Mouse (Mus musculus): Measurements from ENCODE around the gene Umad1. TPM values are rescaled to one million over a fixed set of nuclear protein-coding genes. Genes with fewer than 3 reads are reported as not detected.

Umad1 gene
- total and polyA plus RNA-seq, 3 experiments, result 7.6 to 17.5 (median 10.0) TPM

DNA sequence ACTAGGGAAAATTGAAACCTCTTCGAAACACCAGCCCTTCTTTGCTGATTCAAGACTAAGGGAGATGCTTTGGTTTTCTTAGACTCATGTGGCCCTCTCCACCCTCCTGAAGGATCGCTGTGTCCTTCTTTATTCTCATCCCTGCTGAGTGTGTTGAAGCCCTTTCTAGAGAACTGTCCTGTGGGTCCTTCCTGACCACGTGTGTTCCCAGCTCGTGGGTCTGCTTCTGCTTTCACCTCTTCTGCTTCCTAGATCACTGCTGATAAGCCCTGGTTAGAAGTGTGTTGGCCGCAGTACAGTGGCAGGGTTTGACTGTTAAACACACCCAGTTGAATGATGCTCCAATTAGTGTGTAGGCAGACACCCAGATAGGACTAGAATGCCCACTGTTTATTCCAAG, 168.6 kb downstream of the Umad1 start:
- DNase-seq (ENCODE audit: extremely low read depth), result no peak
- Histone ChIP-seq H3K36me3 (replicated peaks in 1 of 2; ENCODE audit: control insufficient read depth in 1 of 2, insufficient read depth in 1 of 2, low read length in 1 of 2) (peaks cover 0 to 5% of the 10 kb centered on the region in 2 experiments), H3K9ac (ENCODE audit: insufficient read depth, low read depth) (peak overlapping the region; percentile 33; the same call in 1 of the 2 replicates), H3K9me3 (replicated peaks; ENCODE audit: low read length) (no peaks in the 10 kb centered on the region), H3K27me3 (replicated peaks) (no peaks in the 10 kb centered on the region), H3K27ac (ENCODE audit: insufficient read depth, low read depth) (0 out of 2 replicates have a peak overlapping the region, but pooled peaks have one; percentile 9), H3K4me3 (replicated peaks in 1 of 3; ENCODE audit: low read depth in 2 of 3, low read length in 2 of 3, poor library complexity in 1 of 3) (no peak overlapping the region), H3K4me2 (ENCODE audit: insufficient read depth, low read depth, poor library complexity, severe bottlenecking) (peak overlapping the region; percentile 76), H3K4me1 (ENCODE audit: control insufficient read depth in 1 of 2, insufficient read depth in 2 of 2) (peaks cover 9% of the 10 kb centered on the region in 2 experiments; a peak in 3 of 4 replicates), H3K79me2 (replicated peaks; ENCODE audit: control insufficient read depth, extremely low read depth, insufficient read depth, poor library complexity, severe bottlenecking) (no peaks in the 10 kb centered on the region)
- dilution Hi-C loops (cut with MboI; ENCODE audit: extremely low pct_ligation_motif_present, extremely low pct_unique_long_range_greater_than_20kb, low sequenced_read_pairs) (no loop called here), in situ Hi-C loops (cut with MboI; ENCODE audit: low pct_ligation_motif_present, low pct_unique_long_range_greater_than_20kb, low sequenced_read_pairs) (no loop called here)
- TF ChIP-seq JUND (conservative IDR thresholded peaks at IDR 0.05; ENCODE audit: low read depth, low read length) (no peak), MXI1 (IDR thresholded peaks at IDR 0.05; ENCODE audit: low read depth, low read length) (no peak), HCFC1 (IDR thresholded peaks at IDR 0.05; ENCODE audit: low read depth, low read length) (no peak), MAX (IDR thresholded peaks at IDR 0.05; ENCODE audit: low read length) (peak; percentile 49; the same call in 1 of the 2 replicates), BHLHE40 (IDR thresholded peaks at IDR 0.05; ENCODE audit: low read depth, low read length) (0 out of 2 replicates have a peak, but pooled peaks have one; percentile 6), ZNF384 (IDR thresholded peaks at IDR 0.05; ENCODE audit: low read depth, low read length) (no peak), MYC (IDR thresholded peaks at IDR 0.05; ENCODE audit: low read depth, low read length) (0 out of 2 replicates have a peak, but pooled peaks have one; percentile 55)

DNA sequence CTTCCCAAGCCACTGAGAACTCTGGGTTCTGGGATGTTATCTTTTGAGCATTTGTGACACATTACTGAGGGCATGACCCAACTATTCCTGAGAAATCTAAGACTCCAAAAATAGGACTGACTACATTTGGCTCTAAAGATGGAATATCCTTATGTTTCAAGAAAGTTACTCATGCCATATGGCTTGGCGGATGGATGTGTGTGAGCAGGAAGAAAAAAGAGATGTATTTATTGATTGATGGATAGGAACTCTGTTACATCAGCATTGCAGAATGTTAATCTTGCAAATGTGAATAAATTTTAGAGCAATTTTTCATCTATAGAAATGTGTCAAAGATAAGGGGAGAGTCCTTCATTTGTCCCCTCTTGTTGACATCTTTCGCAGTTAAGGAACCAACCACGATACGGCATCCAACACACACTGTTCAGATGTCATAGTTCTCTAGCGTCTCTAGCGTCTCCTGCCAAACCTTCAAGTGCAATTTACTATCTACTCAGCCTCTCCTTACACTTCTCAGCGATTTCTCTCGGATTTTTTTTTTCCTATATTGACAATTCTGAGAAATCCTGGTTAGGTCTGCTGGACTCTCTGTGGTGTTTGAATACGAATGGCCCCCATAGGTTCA, 171.6 kb downstream of the Umad1 start:
- H3K79me2 ChIP-seq (replicated peaks; ENCODE audit: control insufficient read depth, extremely low read depth, insufficient read depth, poor library complexity, severe bottlenecking), result no peaks in the 10 kb centered on the region
- no peak overlapping the region for H3K4me3 ChIP-seq (replicated peaks in 1 of 3; ENCODE audit: low read depth in 2 of 3, low read length in 2 of 3, poor library complexity in 1 of 3)
- peaks cover 0 to 7% of the 10 kb centered on the region in 2 experiments for H3K36me3 ChIP-seq (replicated peaks in 1 of 2; ENCODE audit: control insufficient read depth in 1 of 2, insufficient read depth in 1 of 2, low read length in 1 of 2)
- dilution Hi-C loops (cut with MboI; ENCODE audit: extremely low pct_ligation_motif_present, extremely low pct_unique_long_range_greater_than_20kb, low sequenced_read_pairs) (no loop called here), in situ Hi-C loops (cut with MboI; ENCODE audit: low pct_ligation_motif_present, low pct_unique_long_range_greater_than_20kb, low sequenced_read_pairs) (no loop called here)
- peaks cover 14 to 16% of the 10 kb centered on the region in 2 experiments; a peak in 3 of 4 replicates for H3K4me1 ChIP-seq (ENCODE audit: control insufficient read depth in 1 of 2, insufficient read depth in 2 of 2)
- no peak overlapping the region for H3K4me2 ChIP-seq (ENCODE audit: insufficient read depth, low read depth, poor library complexity, severe bottlenecking)
- no peak for DNase-seq (ENCODE audit: extremely low read depth)
- H3K27ac ChIP-seq (ENCODE audit: insufficient read depth, low read depth), result no peak overlapping the region
- H3K9me3 ChIP-seq (replicated peaks; ENCODE audit: low read length), result no peaks in the 10 kb centered on the region
- no peaks in the 10 kb centered on the region for H3K27me3 ChIP-seq (replicated peaks)
- H3K9ac ChIP-seq (ENCODE audit: insufficient read depth, low read depth), result no peak overlapping the region
- TF ChIP-seq MAX (IDR thresholded peaks at IDR 0.05; ENCODE audit: low read length) (no peak), KAT2A (IDR thresholded peaks at IDR 0.05; ENCODE audit: insufficient replicate concordance, low read length) (no peak), MEF2A (IDR thresholded peaks at IDR 0.05; ENCODE audit: borderline replicate concordance, low read depth, low read length) (no peak), GABPA (IDR thresholded peaks at IDR 0.05; ENCODE audit: insufficient replicate concordance, low read depth, low read length) (no peak), MYC (IDR thresholded peaks at IDR 0.05; ENCODE audit: low read depth, low read length) (no peak), ZKSCAN1 (IDR thresholded peaks at IDR 0.05; ENCODE audit: borderline replicate concordance, low read depth, low read length) (no peak), SIN3A (IDR thresholded peaks at IDR 0.05; ENCODE audit: low read length) (no peak), CTCF (conservative IDR thresholded peaks at IDR 0.05 in 1 of 2, IDR thresholded peaks at IDR 0.05 in 1 of 2; ENCODE audit: low read depth in 2 of 2, low read length in 2 of 2) (no peak)

Measured in CH12.LX (cell line).